Mouse (Mus musculus): Measurements from ENCODE around the gene Nisch. TPM values are rescaled to one million over a fixed set of nuclear protein-coding genes. Genes with fewer than 3 reads are reported as not detected.
A peak's percentile ranks its signal among the peaks of the same experiment; 100 is the strongest.

The Nisch gene
- polyA plus RNA-seq, 1 experiment from 2014 or later: 368 TPM

- 4% methylated on average over 58 of the region's 63 CpGs for WGBS
- ATAC-seq (ENCODE audit: insufficient number of reproducible peaks, insufficient read depth, low FRiP score, low read depth): peak; percentile 73
- Histone ChIP-seq H3K36me3 (ENCODE audit: control insufficient read depth, insufficient read depth, low read length) (peaks cover 9% of the 10 kb centered on the region), H3K4me2 (replicated peaks; ENCODE audit: low read depth, low read length) (peak within 1 kb of the TSS; percentile 87), H3K4me3 (ENCODE audit: low read depth, low read length) (peak within 1 kb of the TSS; percentile 94), H3K27ac (ENCODE audit: low read length) (peak within 1 kb of the TSS; percentile 87), H3K9me3 (ENCODE audit: control insufficient read depth, low read depth, low read length) (no peaks in the 10 kb centered on the region), H3K9ac (replicated peaks; ENCODE audit: low read depth, low read length) (peak within 1 kb of the TSS; percentile 83), H3K4me1 (ENCODE audit: control insufficient read depth, insufficient read depth, low read length) (peaks cover 34% of the 10 kb centered on the region), H3K27me3 (ENCODE audit: control insufficient read depth, insufficient read depth, low read length) (no peaks in the 10 kb centered on the region)
Measured at GRCm38 (mm10) chr14:31130236-31131220, 86.2 kb downstream of the Nisch start, which contains the start of gene Nt5dc2. TSS of gene Nt5dc2 (plus strand) at chr14:31131053.

GRCm38 (mm10) chr14:31129326-31130235, 87.2 kb downstream of the Nisch start:
- peaks cover 36% of the 10 kb centered on the region for H3K4me1 ChIP-seq (ENCODE audit: control insufficient read depth, insufficient read depth, low read length)

DNA sequence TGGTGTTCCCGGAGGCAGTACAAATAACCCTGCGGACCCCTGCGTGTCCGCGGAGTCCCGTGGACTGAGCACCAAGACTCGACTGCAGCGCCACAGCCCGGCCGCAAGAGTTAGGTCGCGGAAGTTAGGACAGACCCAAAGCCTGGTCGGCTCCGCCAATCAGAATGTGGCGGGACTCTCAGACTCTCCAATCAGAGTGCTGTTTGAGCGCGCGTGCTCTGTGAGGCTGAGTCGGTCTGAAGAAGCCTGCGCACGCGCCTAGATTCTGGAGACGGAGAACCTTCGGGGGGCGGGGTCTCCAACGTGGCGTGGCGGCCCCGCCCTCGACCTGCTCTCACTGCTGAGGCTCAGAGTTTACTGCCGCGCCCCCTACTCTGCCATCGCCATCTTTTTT, 87.9 kb downstream of the Nisch start, which contains the start of gene Smim4:
TSS of gene Smim4 (minus strand) at position 131 of the 394 bp plus-strand sequence.
- ATAC-seq (ENCODE audit: insufficient number of reproducible peaks, insufficient read depth, low FRiP score, low read depth): peak; percentile 95
- Histone ChIP-seq H3K27me3 (ENCODE audit: control insufficient read depth, insufficient read depth, low read length) (no peaks in the 10 kb centered on the region), H3K9me3 (ENCODE audit: control insufficient read depth, low read depth, low read length) (no peaks in the 10 kb centered on the region), H3K4me3 (ENCODE audit: low read depth, low read length) (peak within 1 kb of the TSS; percentile 66), H3K4me2 (replicated peaks; ENCODE audit: low read depth, low read length) (peak within 1 kb of the TSS; percentile 85), H3K4me1 (ENCODE audit: control insufficient read depth, insufficient read depth, low read length) (peaks cover 35% of the 10 kb centered on the region), H3K27ac (ENCODE audit: low read length) (peak within 1 kb of the TSS; percentile 87; the same call in 1 of the 2 replicates), H3K36me3 (ENCODE audit: control insufficient read depth, insufficient read depth, low read length) (no peaks in the 10 kb centered on the region), H3K9ac (replicated peaks; ENCODE audit: low read depth, low read length) (peak within 1 kb of the TSS; percentile 52)
- WGBS: under 1% methylated on average over 33 of the region's 33 CpGs

More at GRCm38 (mm10) chr14:31129326-31130235, 87.2 kb downstream of the Nisch start:
- peaks cover under 1% of the 10 kb centered on the region; the same call in 1 of the 2 replicates for H3K36me3 ChIP-seq (ENCODE audit: control insufficient read depth, insufficient read depth, low read length)
- 65% methylated on average over 15 of the region's 15 CpGs for WGBS
- peak overlapping the region; percentile 87 for H3K27ac ChIP-seq (ENCODE audit: low read length)
- H3K9ac ChIP-seq (replicated peaks; ENCODE audit: low read depth, low read length): no peak overlapping the region
- peak overlapping the region; percentile 85 for H3K4me2 ChIP-seq (replicated peaks; ENCODE audit: low read depth, low read length)
- no peaks in the 10 kb centered on the region for H3K9me3 ChIP-seq (ENCODE audit: control insufficient read depth, low read depth, low read length)
- H3K27me3 ChIP-seq (ENCODE audit: control insufficient read depth, insufficient read depth, low read length): no peaks in the 10 kb centered on the region
- ATAC-seq (ENCODE audit: insufficient number of reproducible peaks, insufficient read depth, low FRiP score, low read depth): no peak
- H3K4me3 ChIP-seq (ENCODE audit: low read depth, low read length): peak overlapping the region; percentile 66

DNA sequence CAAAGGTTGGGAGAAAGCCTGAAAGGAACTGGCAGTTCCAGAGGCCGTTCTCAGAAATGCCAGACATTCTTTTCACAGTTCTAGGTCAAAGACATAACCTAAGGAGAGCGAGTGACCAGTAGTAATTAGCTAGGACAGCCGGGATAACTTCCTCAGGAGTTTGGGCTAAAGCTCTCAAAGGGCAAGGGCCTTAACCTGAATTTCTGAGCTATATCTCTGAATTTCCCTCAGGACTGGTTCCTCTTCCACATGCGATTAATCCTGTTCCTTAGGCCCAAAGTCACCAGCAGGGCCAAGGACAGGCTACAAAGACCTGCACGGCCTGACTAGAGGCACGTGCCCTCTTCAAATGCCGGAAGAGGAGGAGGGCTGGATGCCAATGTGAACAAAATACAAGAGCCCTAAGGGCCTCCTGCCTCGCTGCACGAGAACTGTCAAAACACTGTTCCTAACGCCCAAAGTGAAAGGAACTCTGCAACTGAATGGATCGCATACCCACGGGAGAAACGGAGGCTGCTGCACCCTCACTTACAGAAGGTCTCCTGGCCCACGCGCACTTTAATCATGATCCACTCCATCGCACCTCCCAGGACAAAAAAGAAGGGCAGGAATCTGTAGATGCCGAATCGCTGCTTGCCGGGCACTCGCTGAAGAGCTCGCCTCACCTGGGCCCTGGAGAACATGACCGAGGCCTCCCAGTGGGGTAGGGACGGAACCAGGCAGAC, 88.5 kb downstream of the Nisch start:
- Histone ChIP-seq H3K9ac (replicated peaks; ENCODE audit: low read depth, low read length) (peak overlapping the region; percentile 52), H3K4me1 (ENCODE audit: control insufficient read depth, insufficient read depth, low read length) (peaks cover 30% of the 10 kb centered on the region), H3K4me3 (ENCODE audit: low read depth, low read length) (peak overlapping the region; percentile 66), H3K4me2 (replicated peaks; ENCODE audit: low read depth, low read length) (peak overlapping the region; percentile 85), H3K27ac (ENCODE audit: low read length) (peak overlapping the region; percentile 74; the same call in 1 of the 2 replicates), H3K36me3 (ENCODE audit: control insufficient read depth, insufficient read depth, low read length) (no peaks in the 10 kb centered on the region), H3K27me3 (ENCODE audit: control insufficient read depth, insufficient read depth, low read length) (no peaks in the 10 kb centered on the region), H3K9me3 (ENCODE audit: control insufficient read depth, low read depth, low read length) (no peaks in the 10 kb centered on the region)
- under 1% methylated on average over 23 of the region's 23 CpGs for WGBS
- no peak for ATAC-seq (ENCODE audit: insufficient number of reproducible peaks, insufficient read depth, low FRiP score, low read depth)

GRCm38 (mm10) chr14:31126826-31127225, 89.9 kb downstream of the Nisch start:
- WGBS: 88% methylated on average over 8 of the region's 8 CpGs

GRCm38 (mm10) chr14:31125106-31126075, 91.4 kb downstream of the Nisch start:
- H3K4me2 ChIP-seq (replicated peaks; ENCODE audit: low read depth, low read length): no peak overlapping the region
- no peaks in the 10 kb centered on the region for H3K9me3 ChIP-seq (ENCODE audit: control insufficient read depth, low read depth, low read length)
- H3K36me3 ChIP-seq (ENCODE audit: control insufficient read depth, insufficient read depth, low read length): peaks cover 9% of the 10 kb centered on the region
- no peak overlapping the region; the same call in 1 of the 2 replicates for H3K27ac ChIP-seq (ENCODE audit: low read length)
- no peak overlapping the region for H3K9ac ChIP-seq (replicated peaks; ENCODE audit: low read depth, low read length)
- H3K4me1 ChIP-seq (ENCODE audit: control insufficient read depth, insufficient read depth, low read length): peaks cover 14% of the 10 kb centered on the region; the same call in 1 of the 2 replicates
- ATAC-seq (ENCODE audit: insufficient number of reproducible peaks, insufficient read depth, low FRiP score, low read depth): no peak
- WGBS: 59% methylated on average over 9 of the region's 9 CpGs
- no peaks in the 10 kb centered on the region for H3K27me3 ChIP-seq (ENCODE audit: control insufficient read depth, insufficient read depth, low read length)
- no peak overlapping the region for H3K4me3 ChIP-seq (ENCODE audit: low read depth, low read length)

More at GRCm38 (mm10) chr14:31126826-31127225, 89.9 kb downstream of the Nisch start:
- ATAC-seq (ENCODE audit: insufficient number of reproducible peaks, insufficient read depth, low FRiP score, low read depth): no peak
- Histone ChIP-seq H3K4me1 (ENCODE audit: control insufficient read depth, insufficient read depth, low read length) (peaks cover 15% of the 10 kb centered on the region), H3K4me2 (replicated peaks; ENCODE audit: low read depth, low read length) (no peak overlapping the region), H3K27ac (ENCODE audit: low read length) (no peak overlapping the region), H3K36me3 (ENCODE audit: control insufficient read depth, insufficient read depth, low read length) (peaks cover 2% of the 10 kb centered on the region; the same call in 1 of the 2 replicates), H3K9ac (replicated peaks; ENCODE audit: low read depth, low read length) (no peak overlapping the region), H3K9me3 (ENCODE audit: control insufficient read depth, low read depth, low read length) (no peaks in the 10 kb centered on the region), H3K27me3 (ENCODE audit: control insufficient read depth, insufficient read depth, low read length) (no peaks in the 10 kb centered on the region), H3K4me3 (ENCODE audit: low read depth, low read length) (no peak overlapping the region)

All from stomach, embryonic 14.5 days (tissue).